Mouse (Mus musculus): ENCODE data around the gene Nup160.

GRCm38 (mm10) chr2:90744285-90745052 lies 67.5 kb downstream of the Nup160 start:
- TF ChIP-seq EP300 (IDR thresholded peaks at IDR 0.05), result no peak
- no peak for TF ChIP-seq CTCF (IDR thresholded peaks at IDR 0.05)
